Mouse (Mus musculus): ENCODE results near the gene Slc8a1.

GRCm38 (mm10) chr17:81480351-81481161, 257.6 kb downstream of the Slc8a1 start:
- TF ChIP-seq CTCF (IDR thresholded peaks at IDR 0.05; ENCODE audit: low read depth, low read length) (no peak), GATA1 (IDR thresholded peaks at IDR 0.05; ENCODE audit: borderline replicate concordance, low read length) (no peak), POLR2AphosphoS5 (IDR thresholded peaks at IDR 0.05; ENCODE audit: insufficient replicate concordance, low read depth, low read length) (no peak), GATA2 (IDR thresholded peaks at IDR 0.05; ENCODE audit: borderline replicate concordance, low read depth, low read length) (no peak), TAL1 (conservative IDR thresholded peaks at IDR 0.05; ENCODE audit: low read depth, low read length) (no peak)
